Mouse (Mus musculus) lung, postnatal 25 days (tissue): ENCODE measurements around the gene Eno1.
"Not testable (repeated sequence)": the region's sequence is repeated elsewhere in the genome, so short reads cannot be mapped to it uniquely, and the experiment has no call there.

Source experiments
- DNase-seq: peaks from one replicate; pipeline ENCODE4 v3.0.0; 2022; ENCODE audit warnings: low spot score

Gene Eno1

GRCm38 (mm10) chr4:150249731-150250270 is 13.3 kb downstream of the Eno1 start:
- no peak for DNase-seq

- no peak for DNase-seq
Observed at GRCm38 (mm10) chr4:150250549-150251422, 14.3 kb downstream of the Eno1 start.

- no peak for DNase-seq
Observed at GRCm38 (mm10) chr4:150254416-150254815, 17.9 kb downstream of the Eno1 start.

GRCm38 (mm10) chr4:150255181-150255580 is 18.7 kb downstream of the Eno1 start:
- DNase-seq = no peak

GRCm38 (mm10) chr4:150257252-150258204 is 21.0 kb downstream of the Eno1 start:
- peak; percentile 88 for DNase-seq

- no peak for DNase-seq
Observed at GRCm38 (mm10) chr4:150258388-150258787, 21.9 kb downstream of the Eno1 start.

- no peak for DNase-seq
Observed at GRCm38 (mm10) chr4:150259577-150259976, 23.1 kb downstream of the Eno1 start.

GRCm38 (mm10) chr4:150260111-150260510 is 23.6 kb downstream of the Eno1 start:
- no peak for DNase-seq

- no peak for DNase-seq
Observed at GRCm38 (mm10) chr4:150260745-150261144, 24.2 kb downstream of the Eno1 start.

- DNase-seq = no peak
Observed at GRCm38 (mm10) chr4:150262301-150262700, 25.8 kb downstream of the Eno1 start.

GRCm38 (mm10) chr4:150264903-150265302 is 28.4 kb downstream of the Eno1 start:
- peak; percentile 41 for DNase-seq

- no peak for DNase-seq
Observed at GRCm38 (mm10) chr4:150265471-150265870, 28.9 kb downstream of the Eno1 start.

- peak; percentile 73 for DNase-seq
Observed at GRCm38 (mm10) chr4:150266655-150267223, 30.2 kb downstream of the Eno1 start.

- no peak for DNase-seq
Observed at GRCm38 (mm10) chr4:150268674-150269653, 32.4 kb downstream of the Eno1 start.

GRCm38 (mm10) chr4:150269679-150270078 is 33.2 kb downstream of the Eno1 start:
- no peak for DNase-seq

GRCm38 (mm10) chr4:150270718-150271117 is 34.2 kb downstream of the Eno1 start:
- not testable (repeated sequence) for DNase-seq

- DNase-seq = peak; percentile 79
Observed at GRCm38 (mm10) chr4:150272725-150273124, 36.2 kb downstream of the Eno1 start.

GRCm38 (mm10) chr4:150275531-150275930 is 39.0 kb downstream of the Eno1 start:
- no peak for DNase-seq

GRCm38 (mm10) chr4:150279336-150279735 is 42.8 kb downstream of the Eno1 start:
- not testable (repeated sequence) for DNase-seq

- DNase-seq = no peak
Observed at GRCm38 (mm10) chr4:150280002-150280401, 43.5 kb downstream of the Eno1 start.

GRCm38 (mm10) chr4:150280459-150280858 is 43.9 kb downstream of the Eno1 start:
- no peak for DNase-seq
